Mouse (Mus musculus) neural tube, embryonic 12.5 days (tissue): ENCODE results near the gene Tubb2b. TPM values are rescaled to one million over a fixed set of nuclear protein-coding genes. Genes with fewer than 3 reads are reported as not detected.

ENCODE experiments used
- ATAC-seq: fragments of 200-750 bp; cut with Nextera tagmentation; 2 replicates; pipeline ENCODE4 v1.8.0; 2017; ENCODE audit warnings: low read depth, mild to moderate bottlenecking, moderate TSS enrichment, moderate library complexity; ENCODE audit not compliant: low FRiP score
- H3K27ac ChIP-seq: fragments of 300-500 bp; sonication (generic); 2 replicates; pipeline ENCODE4 v1.5.1; 2016
- H3K27me3 ChIP-seq: fragments of 300-500 bp; sonication (generic); replicated peaks from 2 replicates; pipeline ENCODE4 v1.6.1; 2016; ENCODE audit warnings: mild to moderate bottlenecking
- H3K36me3 ChIP-seq: fragments of 300-500 bp; sonication (generic); 2 replicates; pipeline ENCODE4 v1.6.1; 2016; ENCODE audit warnings: mild to moderate bottlenecking
- H3K4me1 ChIP-seq: fragments of 300-500 bp; sonication (generic); 2 replicates; pipeline ENCODE4 v1.6.1; 2016
- H3K4me2 ChIP-seq: fragments of 300-500 bp; sonication (generic); replicated peaks from 2 replicates; pipeline ENCODE4 v1.6.1; 2016; ENCODE audit warnings: mild to moderate bottlenecking
- H3K4me3 ChIP-seq: fragments of 300-500 bp; sonication (generic); 2 replicates; pipeline ENCODE4 v1.5.1; 2016
- H3K9ac ChIP-seq: fragments of 300-500 bp; sonication (generic); 2 replicates; pipeline ENCODE4 v1.6.1; 2016; ENCODE audit warnings: mild to moderate bottlenecking
- H3K9me3 ChIP-seq: fragments of 300-500 bp; sonication (generic); 2 replicates; pipeline ENCODE4 v1.6.1; 2016; ENCODE audit warnings: mild to moderate bottlenecking
- WGBS: fragments of 180-500 bp; shearing (Covaris S2); methylation state at CpG from one replicate; pipeline ENCODE4 v1.1.7; 2016; 5-methylcytosine and 5-hydroxymethylcytosine counted together
- polyA plus RNA-seq: library from polyadenylated mRNA; unstranded; fragments of >200 nt; fragmentation: Nextera tagmentation; extraction: Ambion mirVana; gene quantifications from 2 replicates; pipeline ENCODE4 v1.2.1, GENCODE M21; 2016

Tubb2b gene
- polyA plus RNA-seq, 1 experiment from 2014 or later, result 425 TPM

DNA sequence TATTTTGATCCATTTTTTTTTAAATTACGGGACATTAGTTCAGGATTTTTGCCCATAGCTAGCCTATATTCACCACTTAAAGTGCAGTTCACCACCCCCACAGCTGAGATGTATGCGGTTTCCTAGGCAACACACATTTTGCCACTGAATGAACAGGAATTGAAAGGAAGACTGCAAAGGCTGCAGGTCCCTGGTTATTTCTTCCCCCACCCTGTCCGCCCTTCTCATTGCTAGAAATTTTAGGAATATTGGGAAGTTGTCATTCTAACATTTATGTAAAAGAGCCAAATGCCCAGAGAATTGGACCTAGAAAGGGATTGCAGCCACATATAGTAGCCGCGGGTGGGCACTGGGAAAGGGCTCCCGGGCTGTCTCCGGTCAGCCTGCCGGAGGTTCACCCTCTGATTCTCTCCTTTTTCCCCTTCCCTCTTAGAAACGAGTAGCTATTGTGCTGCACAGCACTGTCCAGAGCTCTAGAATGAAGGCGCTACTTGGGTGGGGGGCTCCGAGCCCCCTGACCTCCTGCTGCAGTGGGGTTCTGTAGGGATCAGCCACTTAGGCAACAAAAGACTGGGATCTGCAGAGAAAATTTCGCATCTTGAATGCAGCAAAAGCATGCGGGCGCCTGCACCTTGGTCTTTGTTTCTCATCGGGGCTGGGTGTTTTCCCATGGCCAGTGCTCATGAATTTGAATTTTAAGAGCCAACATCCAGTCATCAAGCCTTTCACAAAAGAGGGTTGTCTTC, 3.2 kb upstream of the Tubb2b start:
- Histone ChIP-seq H3K4me1 (peaks cover 20% of the 10 kb centered on the region; the same call in 1 of the 2 replicates), H3K27ac (peak overlapping the region; percentile 99), H3K9me3 (no peaks in the 10 kb centered on the region), H3K9ac (peak overlapping the region; percentile 91), H3K4me2 (peak overlapping the region; percentile 81), H3K27me3 (no peaks in the 10 kb centered on the region), H3K4me3 (peak overlapping the region; percentile 31), H3K36me3 (peaks cover 4% of the 10 kb centered on the region; the same call in 1 of the 2 replicates)
- ATAC-seq, result no peak
- 2% methylated on average over 15 of the region's 15 CpGs for WGBS

DNA sequence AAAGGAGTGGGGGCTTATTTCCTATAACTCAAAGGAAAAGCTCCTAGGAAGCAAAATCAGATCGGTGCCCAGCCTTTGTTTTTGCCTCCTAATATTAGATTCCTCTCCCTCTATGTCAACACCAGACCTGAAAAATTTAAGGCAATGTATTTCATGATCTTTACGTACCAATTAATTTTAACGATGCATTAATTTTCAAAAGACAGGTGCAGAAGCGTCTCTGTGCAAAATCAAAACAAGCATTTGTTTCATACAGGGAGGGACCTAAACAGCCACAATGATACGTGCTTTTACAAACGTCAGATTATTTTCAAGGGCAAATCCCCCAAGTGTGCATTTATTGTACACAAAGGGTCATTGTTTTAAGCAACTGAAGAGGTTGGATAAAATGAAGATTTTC, 2.6 kb upstream of the Tubb2b start:
- H3K9me3 ChIP-seq, result no peaks in the 10 kb centered on the region
- H3K4me3 ChIP-seq, result peak overlapping the region; percentile 79
- H3K4me1 ChIP-seq, result peaks cover 20% of the 10 kb centered on the region; the same call in 1 of the 2 replicates
- no peak for ATAC-seq
- H3K9ac ChIP-seq, result peak overlapping the region; percentile 91
- H3K36me3 ChIP-seq, result peaks cover 8% of the 10 kb centered on the region
- peak overlapping the region; percentile 81 for H3K4me2 ChIP-seq
- no peaks in the 10 kb centered on the region for H3K27me3 ChIP-seq
- H3K27ac ChIP-seq, result peak overlapping the region; percentile 99
- WGBS, result 6% methylated on average over 6 of the region's 6 CpGs

DNA sequence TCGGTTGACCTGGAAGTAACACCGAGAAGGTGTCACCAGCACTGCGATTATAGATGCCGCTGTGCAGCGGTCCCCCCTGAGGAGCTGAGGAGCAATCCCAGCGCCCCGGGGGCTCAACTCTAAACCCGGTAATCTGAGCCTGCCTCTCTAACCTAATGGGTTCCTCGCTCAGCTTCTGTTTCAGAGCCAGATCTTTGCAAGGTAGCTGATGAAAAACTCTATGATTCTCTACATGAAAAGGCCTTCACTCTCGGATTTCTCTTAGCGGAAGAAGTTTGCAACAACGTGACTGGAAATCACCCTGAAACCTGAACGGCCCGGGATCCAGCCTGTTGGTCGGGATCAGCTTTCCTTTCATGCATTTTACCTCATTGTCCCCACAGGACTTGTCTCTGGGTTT, 2.0 kb upstream of the Tubb2b start:
- Histone ChIP-seq H3K4me2 (peak overlapping the region; percentile 81), H3K4me3 (peak overlapping the region; percentile 79), H3K4me1 (peaks cover 19% of the 10 kb centered on the region; the same call in 1 of the 2 replicates), H3K27me3 (no peaks in the 10 kb centered on the region), H3K9me3 (no peaks in the 10 kb centered on the region), H3K27ac (peak overlapping the region; percentile 99), H3K36me3 (peaks cover 8% of the 10 kb centered on the region), H3K9ac (peak overlapping the region; percentile 91)
- WGBS, result 1% methylated on average over 15 of the region's 15 CpGs
- ATAC-seq, result no peak

DNA sequence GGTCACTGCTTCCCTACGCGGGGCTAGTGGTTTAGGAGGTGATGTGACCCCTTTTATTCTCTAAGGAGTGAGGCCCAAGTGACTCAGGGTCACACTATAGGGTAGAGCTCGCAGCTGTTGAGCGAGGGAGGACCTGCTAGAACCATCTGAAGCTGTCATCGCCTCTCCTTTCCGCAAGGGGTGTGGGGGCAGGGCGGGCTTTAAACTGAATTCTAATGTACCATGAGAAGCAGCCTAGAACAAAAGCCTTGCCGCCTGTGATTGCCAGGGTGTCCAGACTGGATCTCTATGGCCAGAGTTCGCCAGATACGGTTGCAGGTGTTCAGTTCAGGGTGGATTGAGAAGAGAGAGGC, 1.4 kb upstream of the Tubb2b start:
- no peaks in the 10 kb centered on the region for H3K9me3 ChIP-seq
- peak overlapping the region; percentile 99 for H3K27ac ChIP-seq
- peaks cover 10% of the 10 kb centered on the region for H3K36me3 ChIP-seq
- peak overlapping the region; percentile 79 for H3K4me3 ChIP-seq
- peaks cover 13% of the 10 kb centered on the region; the same call in 1 of the 2 replicates for H3K4me1 ChIP-seq
- under 1% methylated on average over 10 of the region's 10 CpGs for WGBS
- peak; percentile 51 for ATAC-seq
- H3K27me3 ChIP-seq, result no peaks in the 10 kb centered on the region
- H3K4me2 ChIP-seq, result peak overlapping the region; percentile 81
- H3K9ac ChIP-seq, result peak overlapping the region; percentile 91

DNA sequence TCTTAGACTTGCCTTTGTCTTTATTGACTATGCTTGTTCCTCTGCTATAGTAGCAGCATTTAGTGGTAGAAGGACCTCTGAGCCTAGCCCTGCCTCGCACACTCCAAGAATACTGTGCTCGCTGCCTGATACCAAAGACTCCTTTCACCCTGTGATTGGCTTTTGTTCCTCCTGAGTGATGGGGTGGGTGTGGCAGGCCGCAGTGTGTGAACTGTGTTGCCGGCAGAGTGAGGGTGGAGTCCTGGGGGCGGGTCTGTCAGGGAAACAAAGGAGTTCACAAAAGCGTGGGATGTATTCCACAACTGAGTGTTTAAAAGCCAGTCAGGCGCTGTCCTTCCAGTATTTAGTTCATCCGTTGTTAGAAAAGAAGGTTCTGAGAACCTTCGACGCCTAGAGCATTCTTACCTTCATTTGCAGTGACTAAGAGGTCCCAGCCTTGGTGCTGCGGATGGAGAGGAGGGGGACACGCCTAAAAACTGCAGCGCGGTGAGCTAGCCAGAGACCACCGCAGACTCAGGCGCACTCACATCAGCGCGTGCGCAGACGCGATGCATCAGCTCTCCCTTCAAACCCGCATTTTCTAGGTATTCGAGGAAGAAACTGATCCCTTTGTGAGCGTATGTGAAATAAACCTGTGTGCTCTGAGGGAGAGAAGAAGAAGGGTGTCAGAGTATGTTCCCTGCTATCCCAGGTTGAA, 893 bp upstream of the Tubb2b start:
- peak; percentile 78 for ATAC-seq
- Histone ChIP-seq H3K4me3 (peak overlapping the region; percentile 79), H3K4me1 (peaks cover 11% of the 10 kb centered on the region; the same call in 1 of the 2 replicates), H3K4me2 (peak overlapping the region; percentile 81), H3K36me3 (peaks cover 14% of the 10 kb centered on the region), H3K9ac (peak overlapping the region; percentile 91), H3K27me3 (no peaks in the 10 kb centered on the region), H3K9me3 (no peaks in the 10 kb centered on the region), H3K27ac (peak overlapping the region; percentile 99)
- under 1% methylated on average over 24 of the region's 24 CpGs for WGBS

DNA sequence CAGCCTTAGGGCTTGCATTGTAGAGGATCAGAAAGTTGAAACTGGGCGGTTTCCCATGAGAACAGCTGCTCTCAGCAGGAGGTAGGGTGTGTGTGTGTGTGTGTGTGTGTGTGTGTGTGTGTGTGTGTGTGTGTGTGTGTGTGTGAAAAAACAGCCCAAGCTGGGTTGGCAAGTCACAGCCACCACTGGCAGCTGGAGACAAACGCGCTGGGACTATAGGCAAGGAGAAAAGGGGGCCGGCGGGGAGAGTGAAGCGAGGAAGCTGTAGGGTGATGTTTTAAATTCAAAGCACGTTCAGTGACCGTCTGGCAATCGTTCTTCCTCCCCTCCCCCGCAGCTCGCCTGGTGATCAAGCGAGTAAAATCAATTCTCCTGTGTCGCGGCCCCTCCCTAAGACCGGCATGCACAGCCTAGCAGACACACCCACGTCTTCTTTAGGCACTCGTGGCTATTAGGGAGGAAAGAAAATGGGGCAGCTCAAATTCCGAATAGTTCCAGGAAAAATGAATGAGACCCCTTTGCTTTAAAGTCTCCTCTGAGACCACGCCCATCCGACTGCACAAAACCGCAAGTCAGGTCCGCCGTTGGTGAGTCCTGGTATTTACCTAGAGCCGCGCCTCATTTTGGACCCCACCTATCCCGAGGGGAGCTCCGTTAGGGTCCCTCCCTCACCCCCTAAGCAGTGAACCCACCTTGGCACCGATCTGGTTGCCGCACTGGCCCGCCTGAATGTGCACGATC, 611 bp downstream of the Tubb2b start:
- no peaks in the 10 kb centered on the region for H3K9me3 ChIP-seq
- peaks cover 24% of the 10 kb centered on the region for H3K36me3 ChIP-seq
- H3K27ac ChIP-seq, result peak overlapping the region; percentile 99
- peak overlapping the region; percentile 91 for H3K9ac ChIP-seq
- H3K4me2 ChIP-seq, result peak overlapping the region; percentile 81
- peak overlapping the region; percentile 79 for H3K4me3 ChIP-seq
- ATAC-seq, result peak; percentile 26
- no peaks in the 10 kb centered on the region for H3K27me3 ChIP-seq
- under 1% methylated on average over 31 of the region's 31 CpGs for WGBS
- peaks cover 23% of the 10 kb centered on the region for H3K4me1 ChIP-seq

DNA sequence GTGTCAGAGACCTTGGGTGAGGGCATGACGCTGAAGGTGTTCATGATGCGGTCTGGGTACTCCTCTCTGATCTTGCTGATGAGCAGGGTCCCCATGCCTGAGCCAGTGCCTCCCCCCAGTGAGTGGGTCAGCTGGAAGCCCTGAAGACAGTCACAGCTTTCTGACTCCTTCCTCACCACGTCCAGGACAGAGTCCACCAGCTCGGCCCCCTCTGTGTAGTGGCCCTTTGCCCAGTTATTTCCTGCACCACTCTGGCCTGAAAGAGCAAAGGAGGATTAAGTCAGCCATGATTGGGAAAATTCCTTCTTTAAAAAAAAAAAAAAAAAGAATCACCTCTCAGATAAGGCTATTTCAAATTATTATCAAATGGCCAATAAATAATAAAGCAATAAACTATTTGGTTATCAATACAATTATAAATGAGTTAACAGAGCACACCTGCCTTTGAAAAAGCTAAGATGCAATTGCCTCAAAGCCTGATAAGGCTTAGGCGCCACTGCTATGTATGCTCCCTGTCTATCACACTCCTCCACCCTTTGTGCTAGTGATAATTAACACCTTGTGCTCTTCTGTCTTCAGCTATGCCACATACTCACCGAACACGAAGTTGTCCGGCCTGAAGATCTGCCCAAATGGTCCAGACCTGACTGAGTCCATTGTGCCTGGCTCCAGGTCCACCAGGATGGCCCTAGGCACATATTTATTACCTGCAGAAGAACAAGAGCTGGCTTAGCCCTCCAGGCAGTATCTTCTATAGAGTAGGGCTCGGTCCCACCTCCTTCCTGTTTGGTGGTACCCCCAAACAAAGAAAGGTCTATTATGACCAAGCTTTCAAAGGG, 1.8 kb downstream of the Tubb2b start:
- 0 out of 2 replicates have a peak overlapping the region, but pooled peaks have one; percentile 99 for H3K27ac ChIP-seq
- H3K36me3 ChIP-seq, result peaks cover 31% of the 10 kb centered on the region
- H3K27me3 ChIP-seq, result no peaks in the 10 kb centered on the region
- H3K9me3 ChIP-seq, result no peaks in the 10 kb centered on the region
- WGBS, result 46% methylated on average over 9 of the region's 9 CpGs
- H3K4me3 ChIP-seq, result peak overlapping the region; percentile 79
- H3K4me1 ChIP-seq, result peaks cover 30% of the 10 kb centered on the region
- H3K4me2 ChIP-seq, result peak overlapping the region; percentile 81
- peak overlapping the region; percentile 91 for H3K9ac ChIP-seq
- no peak for ATAC-seq

DNA sequence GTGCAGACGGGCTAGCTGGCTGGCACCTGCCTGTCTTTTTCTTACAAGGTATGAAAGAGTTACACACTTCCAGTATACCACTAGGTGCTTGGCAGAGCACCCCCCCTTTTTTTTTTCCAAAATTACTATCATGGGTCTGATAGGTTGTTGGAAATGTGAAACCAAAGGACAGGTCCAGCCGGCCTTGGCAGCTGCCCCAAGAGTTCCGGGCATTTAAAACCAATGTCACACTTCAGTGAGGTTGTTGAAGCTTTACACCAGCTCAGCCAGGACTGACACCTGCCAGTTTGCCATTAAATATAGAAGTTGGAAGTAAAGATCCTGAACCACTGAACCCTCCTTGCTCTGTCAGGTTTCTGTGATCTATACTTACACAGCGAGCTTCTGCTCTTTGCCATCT, 4.6 kb downstream of the Tubb2b start:
- 62% methylated on average over 4 of the region's 4 CpGs for WGBS
- no peaks in the 10 kb centered on the region for H3K9me3 ChIP-seq
- no peaks in the 10 kb centered on the region for H3K27me3 ChIP-seq
- H3K27ac ChIP-seq, result no peak overlapping the region
- no peak for ATAC-seq
- H3K4me1 ChIP-seq, result peaks cover 27% of the 10 kb centered on the region
- peak overlapping the region; percentile 51; the same call in 1 of the 2 replicates for H3K9ac ChIP-seq
- peaks cover 42% of the 10 kb centered on the region for H3K36me3 ChIP-seq
- peak overlapping the region; percentile 84 for H3K4me2 ChIP-seq
- H3K4me3 ChIP-seq, result peak overlapping the region; percentile 40

DNA sequence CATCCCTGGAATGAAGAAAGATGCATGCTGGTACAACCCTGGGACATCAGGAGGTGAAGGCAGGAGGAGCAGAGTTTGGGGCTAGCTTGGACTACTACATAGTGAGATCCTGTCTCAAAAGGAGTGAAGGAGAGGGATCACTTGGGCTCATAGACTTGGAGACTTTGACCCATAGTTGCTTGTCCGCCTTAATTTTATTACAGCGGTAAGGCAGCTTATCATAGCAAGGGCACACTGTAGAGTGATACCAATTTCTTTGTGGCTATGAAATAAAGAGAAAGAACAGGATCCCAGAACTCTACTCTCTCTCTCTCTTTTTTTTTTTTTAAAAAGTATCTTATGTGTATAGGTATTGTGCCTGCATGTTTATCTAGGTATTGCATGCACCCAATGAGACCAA, 9.7 kb downstream of the Tubb2b start:
- H3K36me3 ChIP-seq, result peaks cover 25% of the 10 kb centered on the region

DNA sequence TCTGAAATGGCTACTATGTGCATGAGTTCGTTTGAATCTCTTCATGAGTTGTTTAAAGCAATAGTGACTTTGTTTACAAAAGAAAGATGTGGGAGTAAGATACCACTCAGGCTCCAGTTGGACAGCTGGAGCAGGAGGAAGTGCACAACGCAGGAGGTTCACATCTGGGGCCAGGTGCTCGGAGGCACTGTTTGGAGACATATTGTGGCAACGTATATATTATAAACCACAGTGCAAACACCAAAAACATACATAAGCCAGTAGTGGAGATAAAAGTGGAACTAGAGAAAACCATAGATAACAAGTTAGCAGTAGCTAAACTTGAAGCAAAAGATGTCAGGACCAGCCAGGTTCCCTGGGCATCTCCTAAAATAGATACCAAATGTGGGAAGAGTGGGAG, 10.9 kb downstream of the Tubb2b start:
- WGBS, result 82% methylated on average over 4 of the region's 4 CpGs
- H3K27me3 ChIP-seq, result no peaks in the 10 kb centered on the region
- peaks cover 19% of the 10 kb centered on the region for H3K36me3 ChIP-seq
- no peak overlapping the region for H3K4me3 ChIP-seq
- ATAC-seq, result no peak
- H3K9me3 ChIP-seq, result no peaks in the 10 kb centered on the region
- H3K4me2 ChIP-seq, result no peak overlapping the region
- H3K4me1 ChIP-seq, result peaks cover 13% of the 10 kb centered on the region
- H3K9ac ChIP-seq, result no peak overlapping the region
- no peak overlapping the region for H3K27ac ChIP-seq

More for the DNA sequence above, 9.7 kb downstream of the Tubb2b start:
- no peak for ATAC-seq
- H3K27ac ChIP-seq, result no peak overlapping the region
- peaks cover 23% of the 10 kb centered on the region for H3K4me1 ChIP-seq
- no peaks in the 10 kb centered on the region for H3K27me3 ChIP-seq
- H3K9ac ChIP-seq, result no peak overlapping the region
- H3K9me3 ChIP-seq, result no peaks in the 10 kb centered on the region
- 99% methylated on average over 2 of the region's 2 CpGs for WGBS
- H3K4me2 ChIP-seq, result no peak overlapping the region
- no peak overlapping the region for H3K4me3 ChIP-seq

DNA sequence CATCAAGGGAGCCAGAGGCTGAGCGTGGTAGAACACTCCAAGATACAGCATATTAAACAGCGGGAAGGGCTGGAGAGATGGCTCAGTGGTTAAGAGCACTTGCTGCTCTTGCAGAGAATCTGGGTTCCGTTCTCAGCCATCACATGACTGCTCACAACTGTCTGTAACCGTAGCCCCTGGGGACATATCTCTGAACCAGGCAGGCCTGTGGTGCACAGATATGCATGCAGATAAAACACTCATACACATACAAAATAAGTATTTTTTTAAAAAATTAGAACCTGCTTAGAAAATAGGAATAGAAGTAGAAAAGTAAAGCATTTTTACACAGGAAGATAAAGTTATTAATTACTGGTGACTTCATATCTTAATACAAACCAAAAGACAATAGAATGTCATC, 11.4 kb downstream of the Tubb2b start:
- Histone ChIP-seq H3K4me2 (no peak overlapping the region), H3K27me3 (no peaks in the 10 kb centered on the region), H3K9ac (no peak overlapping the region), H3K27ac (no peak overlapping the region), H3K4me1 (0 out of 2 replicates have a peak, but pooled peaks cover 7% of the 10 kb centered on the region), H3K36me3 (peaks cover 15% of the 10 kb centered on the region), H3K4me3 (no peak overlapping the region), H3K9me3 (no peaks in the 10 kb centered on the region)
- 79% methylated on average over 4 of the region's 4 CpGs for WGBS
- ATAC-seq, result no peak
